Mouse (Mus musculus) midbrain, embryonic 10.5 days (tissue): ENCODE measurements at regions not wholly inside any gene's neighbourhood (a gene's known extent, or its start where the extent isn't known, plus 50 kb on each side); places are given as distances from the start of the nearest gene placed in this dataset.

Experiments
- DNase-seq: peaks from one replicate; pipeline ENCODE4 v3.0.0-alpha.2; 2017; ENCODE audit warnings: low spot score
- H3K27ac ChIP-seq: fragments of 300-500 bp; sonication (generic); replicated peaks from 2 replicates; pipeline ENCODE4 v1.5.1; 2016; ENCODE audit warnings: mild to moderate bottlenecking
- H3K27me3 ChIP-seq: fragments of 300-500 bp; sonication (generic); 2 replicates; pipeline ENCODE4 v1.6.1; 2016; ENCODE audit warnings: low read depth, mild to moderate bottlenecking; ENCODE audit not compliant: poor library complexity, severe bottlenecking
- H3K36me3 ChIP-seq: fragments of 300-500 bp; sonication (generic); 2 replicates; pipeline ENCODE4 v1.6.1; 2016; ENCODE audit warnings: mild to moderate bottlenecking, moderate library complexity
- H3K4me1 ChIP-seq: fragments of 300-500 bp; sonication (generic); 2 replicates; pipeline ENCODE4 v1.6.1; 2016
- H3K4me3 ChIP-seq: fragments of 300-500 bp; sonication (generic); 2 replicates; pipeline ENCODE4 v1.5.1; 2016; ENCODE audit warnings: mild to moderate bottlenecking, moderate library complexity
- H3K9me3 ChIP-seq: fragments of 300-500 bp; sonication (generic); replicated peaks from 2 replicates; pipeline ENCODE4 v1.6.1; 2016; ENCODE audit warnings: mild to moderate bottlenecking
- WGBS: fragments of 180-500 bp; shearing (Covaris S2); methylation state at CpG from one replicate; pipeline ENCODE4 v1.1.7; 2016; 5-methylcytosine and 5-hydroxymethylcytosine counted together

DNA sequence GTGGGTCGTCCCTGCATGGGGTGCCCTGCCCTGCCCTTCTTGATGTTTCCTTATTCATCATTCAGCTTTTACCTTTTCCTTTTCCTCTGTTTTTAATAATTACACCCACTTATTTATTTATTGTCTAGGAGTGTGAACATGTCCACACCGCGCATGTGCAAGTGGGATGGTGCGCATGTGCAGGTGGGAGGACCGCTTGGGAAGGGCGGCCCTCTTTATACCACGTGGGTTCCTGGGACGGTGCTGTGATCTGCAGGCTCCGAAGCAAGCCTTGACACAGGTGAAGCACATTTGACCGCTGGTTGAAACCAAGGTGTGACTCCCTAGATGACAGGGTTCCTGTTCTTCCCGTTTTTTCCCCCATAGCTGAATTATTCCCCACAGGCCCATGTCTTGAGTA lies 60.0 kb downstream of the Syf2 start:
- peaks cover 13% of the 10 kb centered on the region for H3K4me1 ChIP-seq
- DNase-seq: no peak
- no peak overlapping the region for H3K27ac ChIP-seq
- H3K27me3 ChIP-seq: peaks cover 26% of the 10 kb centered on the region
- no peaks in the 10 kb centered on the region for H3K36me3 ChIP-seq
- 89% methylated on average over 11 of the region's 11 CpGs for WGBS
- no peaks in the 10 kb centered on the region for H3K9me3 ChIP-seq
- no peak overlapping the region for H3K4me3 ChIP-seq

DNA sequence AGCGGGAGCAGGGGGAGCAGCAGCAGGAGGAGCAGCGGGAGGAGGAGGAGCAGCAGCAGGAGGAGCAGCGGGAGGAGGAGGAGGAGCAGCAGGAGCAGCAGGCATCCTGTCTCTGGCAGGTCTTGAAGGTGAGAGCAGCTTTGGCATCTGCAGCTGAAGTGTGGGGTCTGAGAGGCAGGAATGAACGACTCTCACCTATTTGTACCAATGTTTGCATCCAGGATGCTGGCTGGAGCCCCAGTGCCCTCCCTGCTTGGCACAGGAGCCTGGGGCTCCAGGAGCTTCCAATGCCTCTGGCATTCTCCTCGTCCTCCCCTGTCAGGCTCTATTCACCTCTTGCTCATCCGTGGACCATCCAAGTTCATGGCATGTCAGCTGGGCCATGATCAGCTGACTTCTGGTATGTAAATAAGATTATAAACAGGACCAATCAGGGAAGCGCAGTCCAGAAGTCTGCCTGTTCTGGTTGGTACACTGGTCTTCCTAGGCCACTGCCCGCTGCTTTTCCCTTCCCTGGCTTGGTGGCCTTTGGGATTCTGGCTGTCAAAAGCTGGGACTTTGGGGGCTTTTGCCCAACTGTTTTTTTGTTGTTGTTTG lies 62.9 kb downstream of the Syf2 start:
- Histone ChIP-seq H3K27me3 (peaks cover 26% of the 10 kb centered on the region), H3K36me3 (no peaks in the 10 kb centered on the region), H3K4me1 (peaks cover 13% of the 10 kb centered on the region), H3K4me3 (no peak overlapping the region), H3K27ac (no peak overlapping the region), H3K9me3 (no peaks in the 10 kb centered on the region)
- no peak for DNase-seq
- 63% methylated on average over 8 of the region's 8 CpGs for WGBS

DNA sequence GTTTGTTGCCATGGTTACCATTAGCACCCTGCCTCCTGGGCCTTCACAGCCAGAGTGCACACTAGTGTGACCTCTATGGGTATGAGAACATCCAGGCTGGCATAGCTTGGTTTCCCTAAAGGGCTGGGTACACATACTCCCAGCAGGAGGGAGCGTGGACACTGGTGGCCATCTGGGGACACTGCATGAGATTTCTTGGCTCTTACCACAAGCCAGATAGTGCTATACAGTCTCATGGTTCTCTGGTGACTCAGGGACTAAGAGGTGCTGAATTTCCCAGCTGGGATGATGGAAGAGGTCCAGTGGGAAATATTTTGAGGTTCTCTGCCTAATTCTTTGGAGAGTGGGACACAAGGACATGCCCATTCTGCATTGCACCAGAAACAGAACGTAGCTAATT lies 63.5 kb downstream of the Syf2 start:
- Histone ChIP-seq H3K36me3 (no peaks in the 10 kb centered on the region), H3K4me3 (no peak overlapping the region), H3K4me1 (peaks cover 13% of the 10 kb centered on the region), H3K27me3 (peaks cover 26% of the 10 kb centered on the region), H3K9me3 (no peaks in the 10 kb centered on the region), H3K27ac (no peak overlapping the region)
- DNase-seq: no peak
- 84% methylated on average over 2 of the region's 2 CpGs for WGBS

DNA sequence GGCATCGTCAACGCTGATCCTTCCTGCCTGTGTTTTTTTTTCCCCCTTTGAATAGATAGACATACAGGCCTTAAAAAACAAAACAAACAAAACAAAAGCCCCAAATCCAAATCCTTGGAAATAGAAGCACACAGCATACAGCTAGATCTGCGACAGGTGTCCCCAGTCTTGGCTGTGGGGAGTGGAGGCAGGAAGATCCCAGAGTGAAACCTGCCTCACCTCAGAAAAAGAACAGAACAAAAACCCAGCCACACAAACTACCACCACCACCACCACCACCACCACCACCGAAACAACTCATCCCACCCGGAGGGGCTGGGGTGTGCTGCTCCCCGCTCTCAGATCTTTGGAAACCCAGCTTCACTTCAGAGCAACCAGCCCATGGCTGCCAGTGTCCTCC lies 64.0 kb downstream of the Syf2 start:
- H3K27ac ChIP-seq: no peak overlapping the region
- peaks cover 13% of the 10 kb centered on the region for H3K4me1 ChIP-seq
- peaks cover 26% of the 10 kb centered on the region for H3K27me3 ChIP-seq
- no peak overlapping the region for H3K4me3 ChIP-seq
- WGBS: 90% methylated on average over 6 of the region's 6 CpGs
- no peaks in the 10 kb centered on the region for H3K9me3 ChIP-seq
- DNase-seq: no peak
- H3K36me3 ChIP-seq: no peaks in the 10 kb centered on the region

GRCm38 (mm10) chr4:134995052-134995451 lies 64.4 kb downstream of the Syf2 start:
- Histone ChIP-seq H3K4me1 (peaks cover 10% of the 10 kb centered on the region), H3K4me3 (no peak overlapping the region), H3K27ac (no peak overlapping the region), H3K27me3 (peaks cover 26% of the 10 kb centered on the region), H3K36me3 (no peaks in the 10 kb centered on the region), H3K9me3 (no peaks in the 10 kb centered on the region)
- no peak for DNase-seq
- 76% methylated on average over 13 of the region's 13 CpGs for WGBS

- H3K36me3 ChIP-seq: no peaks in the 10 kb centered on the region
- H3K27ac ChIP-seq: no peak overlapping the region
- peaks cover 10% of the 10 kb centered on the region for H3K4me1 ChIP-seq
- no peak for DNase-seq
- H3K27me3 ChIP-seq: peaks cover 21% of the 10 kb centered on the region
- 93% methylated on average over 6 of the region's 6 CpGs for WGBS
- H3K4me3 ChIP-seq: no peak overlapping the region
- no peaks in the 10 kb centered on the region for H3K9me3 ChIP-seq
Measured at GRCm38 (mm10) chr4:134996121-134996520, 65.4 kb downstream of the Syf2 start.

GRCm38 (mm10) chr4:134997461-134998434 lies 67.0 kb downstream of the Syf2 start:
- Histone ChIP-seq H3K9me3 (no peaks in the 10 kb centered on the region), H3K27me3 (peaks cover 11% of the 10 kb centered on the region), H3K4me1 (peaks cover 10% of the 10 kb centered on the region), H3K36me3 (no peaks in the 10 kb centered on the region), H3K4me3 (no peak overlapping the region), H3K27ac (no peak overlapping the region)
- no peak for DNase-seq
- 90% methylated on average over 26 of the region's 26 CpGs for WGBS

- no peaks in the 10 kb centered on the region for H3K9me3 ChIP-seq
- H3K4me1 ChIP-seq: peaks cover 4% of the 10 kb centered on the region
- H3K27me3 ChIP-seq: no peaks in the 10 kb centered on the region
- WGBS: 80% methylated on average over 12 of the region's 12 CpGs
- no peaks in the 10 kb centered on the region for H3K36me3 ChIP-seq
- no peak overlapping the region for H3K27ac ChIP-seq
- no peak for DNase-seq
- no peak overlapping the region for H3K4me3 ChIP-seq
Measured at GRCm38 (mm10) chr4:134998928-134999658, 68.4 kb downstream of the Syf2 start.

DNA sequence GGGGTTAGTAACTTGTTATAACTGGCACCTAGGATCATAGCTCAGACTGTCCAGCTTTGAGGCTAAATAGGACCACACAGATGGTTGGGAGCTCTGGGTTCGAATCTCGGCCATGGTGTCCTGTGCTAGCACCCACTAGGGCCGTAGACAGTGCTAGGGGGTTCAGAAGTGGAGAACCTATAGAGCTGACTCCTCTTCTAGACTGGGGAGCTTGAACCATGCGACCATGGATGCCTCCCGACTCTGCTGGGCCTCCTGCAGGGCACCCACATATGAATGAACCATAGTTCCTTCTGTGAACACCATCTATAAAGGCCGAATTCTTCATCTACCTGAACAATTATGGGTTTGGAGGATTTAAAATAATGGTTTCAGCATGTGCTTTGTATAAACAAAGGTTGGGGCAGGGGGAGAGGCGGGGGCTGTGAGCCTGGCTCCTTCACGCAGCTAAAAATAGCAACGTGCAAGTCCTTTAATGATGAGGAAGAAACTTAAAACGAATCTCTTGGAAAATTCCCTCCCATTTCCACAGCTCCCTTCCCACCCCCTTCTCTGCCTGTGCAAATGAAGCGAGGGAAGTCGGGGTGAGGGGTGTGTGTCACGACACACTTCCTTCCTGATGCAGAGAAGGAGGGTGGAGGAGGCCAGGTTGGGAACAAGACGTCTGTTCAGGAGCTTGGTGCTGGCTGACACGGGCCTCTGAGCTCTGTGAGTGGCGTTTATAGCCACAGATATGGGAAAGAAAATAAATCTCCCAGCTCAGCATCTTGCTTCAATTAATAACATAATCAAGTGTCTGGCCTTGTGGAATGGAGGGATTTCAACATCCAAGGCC lies 71.6 kb downstream of the Syf2 start:
- no peaks in the 10 kb centered on the region for H3K4me1 ChIP-seq
- no peak overlapping the region for H3K27ac ChIP-seq
- no peak overlapping the region for H3K4me3 ChIP-seq
- DNase-seq: no peak
- 75% methylated on average over 16 of the region's 16 CpGs for WGBS
- 0 out of 2 replicates have a peak, but pooled peaks cover 3% of the 10 kb centered on the region for H3K27me3 ChIP-seq
- H3K9me3 ChIP-seq: no peaks in the 10 kb centered on the region
- H3K36me3 ChIP-seq: no peaks in the 10 kb centered on the region

- no peaks in the 10 kb centered on the region for H3K36me3 ChIP-seq
- peaks cover 2% of the 10 kb centered on the region; the same call in 1 of the 2 replicates for H3K9me3 ChIP-seq
- no peak overlapping the region for H3K4me3 ChIP-seq
- H3K4me1 ChIP-seq: peaks cover 14% of the 10 kb centered on the region
- peaks cover 4% of the 10 kb centered on the region; the same call in 1 of the 2 replicates for H3K27me3 ChIP-seq
- 80% methylated on average over 6 of the region's 6 CpGs for WGBS
- no peak for DNase-seq
- H3K27ac ChIP-seq: no peak overlapping the region
Measured at GRCm38 (mm10) chr4:135011365-135011764, 80.7 kb downstream of the Syf2 start.

GRCm38 (mm10) chr4:135012945-135013344 lies 82.2 kb downstream of the Syf2 start:
- 67% methylated on average over 4 of the region's 4 CpGs for WGBS
- no peak for DNase-seq
- Histone ChIP-seq H3K4me1 (peaks cover 14% of the 10 kb centered on the region), H3K27ac (no peak overlapping the region), H3K27me3 (peaks cover 4% of the 10 kb centered on the region; the same call in 1 of the 2 replicates), H3K9me3 (peaks cover 2% of the 10 kb centered on the region; the same call in 1 of the 2 replicates), H3K36me3 (no peaks in the 10 kb centered on the region), H3K4me3 (no peak overlapping the region)

DNA sequence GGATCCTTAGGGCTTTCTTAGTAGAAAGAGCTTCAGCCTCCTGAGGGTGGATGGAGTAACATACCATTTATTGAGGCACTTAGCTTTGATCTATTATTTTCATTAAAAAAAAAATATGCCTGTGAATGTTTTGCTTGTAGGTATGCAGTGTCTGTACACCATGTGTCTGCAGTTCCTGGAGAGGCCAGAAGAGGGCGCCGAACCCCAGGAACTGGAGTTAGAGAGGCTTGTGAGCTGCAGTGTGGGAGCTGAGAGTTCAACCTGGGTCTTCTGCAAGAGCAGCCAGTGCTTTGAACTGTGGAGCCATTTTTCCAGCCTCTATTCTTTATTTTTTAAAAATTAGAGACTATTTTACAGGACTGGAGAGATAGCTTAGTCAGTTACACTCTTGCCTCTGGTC lies 83.2 kb downstream of the Syf2 start:
- no peak for DNase-seq
- Histone ChIP-seq H3K27me3 (peaks cover 4% of the 10 kb centered on the region; the same call in 1 of the 2 replicates), H3K27ac (no peak overlapping the region), H3K9me3 (peaks cover 2% of the 10 kb centered on the region; the same call in 1 of the 2 replicates), H3K4me3 (no peak overlapping the region), H3K4me1 (peaks cover 12% of the 10 kb centered on the region), H3K36me3 (no peaks in the 10 kb centered on the region)
- 52% methylated on average over 2 of the region's 2 CpGs for WGBS
